Mouse (Mus musculus) testis, postnatal 14 days (tissue): ENCODE measurements around the gene Tex21.

Experiments used
- DNase-seq: peaks from one replicate; pipeline ENCODE4 v3.0.0; 2021; ENCODE audit warnings: low spot score

Tex21 gene

GRCm38 (mm10) chr12:76246646-76247045 is at the start of gene Tex21:
TSS of gene Tex21 (minus strand) at chr12:76246746.
- DNase-seq: no peak

- no peak for DNase-seq
Measured at GRCm38 (mm10) chr12:76293192-76293591, 46.6 kb upstream of the Tex21 start.

- DNase-seq: no peak
Measured at GRCm38 (mm10) chr12:76290271-76290670, 43.7 kb upstream of the Tex21 start.

GRCm38 (mm10) chr12:76289428-76289827 is 42.9 kb upstream of the Tex21 start:
- DNase-seq: no peak

GRCm38 (mm10) chr12:76288494-76288893 is 41.9 kb upstream of the Tex21 start:
- DNase-seq: no peak

- DNase-seq: no peak
Measured at GRCm38 (mm10) chr12:76287986-76288385, 41.4 kb upstream of the Tex21 start.

- DNase-seq: no peak
Measured at GRCm38 (mm10) chr12:76285418-76285817, 38.9 kb upstream of the Tex21 start.

- no peak for DNase-seq
Measured at GRCm38 (mm10) chr12:76282532-76283173, 36.1 kb upstream of the Tex21 start.

GRCm38 (mm10) chr12:76282132-76282531 is 35.6 kb upstream of the Tex21 start:
- peak; percentile 30 for DNase-seq

GRCm38 (mm10) chr12:76281111-76281660 is 34.6 kb upstream of the Tex21 start:
- DNase-seq: no peak

GRCm38 (mm10) chr12:76280556-76280955 is 34.0 kb upstream of the Tex21 start:
- DNase-seq: no peak

GRCm38 (mm10) chr12:76278209-76278608 is 31.7 kb upstream of the Tex21 start:
- no peak for DNase-seq

GRCm38 (mm10) chr12:76272610-76273524 is 26.3 kb upstream of the Tex21 start:
- no peak for DNase-seq

GRCm38 (mm10) chr12:76271516-76271915 is 25.0 kb upstream of the Tex21 start:
- no peak for DNase-seq

GRCm38 (mm10) chr12:76269196-76269595 is 22.6 kb upstream of the Tex21 start:
- no peak for DNase-seq

GRCm38 (mm10) chr12:76268686-76269085 is 22.1 kb upstream of the Tex21 start:
- DNase-seq: no peak

- DNase-seq: no peak
Measured at GRCm38 (mm10) chr12:76266875-76267274, 20.3 kb upstream of the Tex21 start.

GRCm38 (mm10) chr12:76265001-76265400 is 18.5 kb upstream of the Tex21 start:
- DNase-seq: no peak

GRCm38 (mm10) chr12:76264325-76264965 is 17.9 kb upstream of the Tex21 start:
- DNase-seq: no peak

- DNase-seq: no peak
Measured at GRCm38 (mm10) chr12:76263876-76264275, 17.3 kb upstream of the Tex21 start.

- DNase-seq: no peak
Measured at GRCm38 (mm10) chr12:76262918-76263317, 16.4 kb upstream of the Tex21 start.

- no peak for DNase-seq
Measured at GRCm38 (mm10) chr12:76261556-76261955, 15.0 kb upstream of the Tex21 start.
